Mouse (Mus musculus) heart, postnatal 25 days (tissue): ENCODE data around the gene Gcnt2. TPM values are rescaled to one million over a fixed set of nuclear protein-coding genes. Genes with fewer than 3 reads are reported as not detected.

Source experiments
- DNase-seq: peaks from one replicate; pipeline ENCODE4 v3.0.0; 2022; ENCODE audit warnings: low spot score
- intact Hi-C: fragments of 180-260 bp; cut with DNase I; formaldehyde crosslinking; loops from one replicate; pipeline ENCODE4 v1.15.1; 2025
- total RNA-seq, 2 experiments: library from RNA; stranded (reverse); gene quantifications; 2 replicates each; pipeline ENCODE4 v1.2.3; 2021

Gene Gcnt2
- total RNA-seq, 2 experiments from 2014 or later: 8.3 to 11.2 TPM

- intact Hi-C loops: no loop called here
- DNase-seq: no peak
These were observed 39.9 kb downstream of the Gcnt2 start for GRCm38 (mm10) chr13:40899349-40899993.

- intact Hi-C loops: no loop called here
- no peak for DNase-seq
These were observed 40.7 kb downstream of the Gcnt2 start for GRCm38 (mm10) chr13:40899994-40900970.

- intact Hi-C loops: no loop called here
- DNase-seq: no peak
These were observed 41.7 kb downstream of the Gcnt2 start for GRCm38 (mm10) chr13:40901263-40901662.

GRCm38 (mm10) chr13:40901831-40902459 is 42.4 kb downstream of the Gcnt2 start:
- no peak for DNase-seq
- intact Hi-C loops: no loop called here

- intact Hi-C loops: no loop called here
- no peak for DNase-seq
These were observed 44.5 kb downstream of the Gcnt2 start for GRCm38 (mm10) chr13:40904080-40904479.

- no peak for DNase-seq
- intact Hi-C loops: no loop called here
These were observed 47.0 kb downstream of the Gcnt2 start for GRCm38 (mm10) chr13:40906528-40906927.

- no peak for DNase-seq
- intact Hi-C loops: no loop called here
These were observed 47.7 kb downstream of the Gcnt2 start for GRCm38 (mm10) chr13:40907274-40907673.

GRCm38 (mm10) chr13:40908044-40908443 is 48.5 kb downstream of the Gcnt2 start:
- DNase-seq: no peak
- intact Hi-C loops: no loop called here

GRCm38 (mm10) chr13:40909060-40909459 is 49.5 kb downstream of the Gcnt2 start:
- DNase-seq: no peak
- intact Hi-C loops: no loop called here

- DNase-seq: no peak
- intact Hi-C loops: no loop called here
These were observed 50.5 kb downstream of the Gcnt2 start for GRCm38 (mm10) chr13:40910047-40910446.

GRCm38 (mm10) chr13:40911951-40912350 is 52.4 kb downstream of the Gcnt2 start:
- intact Hi-C loops: no loop called here
- DNase-seq: no peak

GRCm38 (mm10) chr13:40913395-40914018 is 54.0 kb downstream of the Gcnt2 start:
- intact Hi-C loops: no loop called here
- DNase-seq: no peak

- intact Hi-C loops: no loop called here
- no peak for DNase-seq
These were observed 54.6 kb downstream of the Gcnt2 start for GRCm38 (mm10) chr13:40914053-40914585.

GRCm38 (mm10) chr13:40916321-40917160 is 57.0 kb downstream of the Gcnt2 start:
- intact Hi-C loops: loop anchor here (2.0 to 5.0 kb wide), 2 partner anchors 60 to 69 kb away; no protein-coding TSS in a partner anchor
- no peak for DNase-seq

GRCm38 (mm10) chr13:40917161-40918091 is 57.9 kb downstream of the Gcnt2 start:
- peak; percentile 42 for DNase-seq
- intact Hi-C loops: loop anchor here (2.0 to 5.0 kb wide), 2 partner anchors 59 to 70 kb away; no protein-coding TSS in a partner anchor

GRCm38 (mm10) chr13:40921326-40922059 is 61.9 kb downstream of the Gcnt2 start:
- intact Hi-C loops: loop anchor here (5.0 kb wide), 1 partner anchor 36 kb away; no protein-coding TSS in a partner anchor

GRCm38 (mm10) chr13:40922311-40922877 is 62.8 kb downstream of the Gcnt2 start:
- DNase-seq: no peak
- intact Hi-C loops: loop anchor here (5.0 kb wide), 1 partner anchor 35 kb away; no protein-coding TSS in a partner anchor

More at GRCm38 (mm10) chr13:40921326-40922059, 61.9 kb downstream of the Gcnt2 start:
- peak; percentile 42 for DNase-seq
